Mouse (Mus musculus) left cerebral cortex, adult 18-20 months (tissue): ENCODE measurements around the gene Ugt1a7c. TPM values are rescaled to one million over a fixed set of nuclear protein-coding genes. Genes with fewer than 3 reads are reported as not detected.

Experiments used
- DNase-seq, 2 experiments: peaks; one replicate each; pipeline ENCODE4 v3.0.0; 2021 to 2022; ENCODE audit warnings: low spot score in 2 of 2, mixed read lengths in 1 of 2
- total RNA-seq, 2 experiments: library from RNA; stranded (reverse); gene quantifications; 2 replicates each; pipeline ENCODE4 v1.2.3; 2021

Ugt1a7c gene
- total RNA-seq, 2 experiments from 2014 or later = 0.21 to 0.44 TPM

DNA sequence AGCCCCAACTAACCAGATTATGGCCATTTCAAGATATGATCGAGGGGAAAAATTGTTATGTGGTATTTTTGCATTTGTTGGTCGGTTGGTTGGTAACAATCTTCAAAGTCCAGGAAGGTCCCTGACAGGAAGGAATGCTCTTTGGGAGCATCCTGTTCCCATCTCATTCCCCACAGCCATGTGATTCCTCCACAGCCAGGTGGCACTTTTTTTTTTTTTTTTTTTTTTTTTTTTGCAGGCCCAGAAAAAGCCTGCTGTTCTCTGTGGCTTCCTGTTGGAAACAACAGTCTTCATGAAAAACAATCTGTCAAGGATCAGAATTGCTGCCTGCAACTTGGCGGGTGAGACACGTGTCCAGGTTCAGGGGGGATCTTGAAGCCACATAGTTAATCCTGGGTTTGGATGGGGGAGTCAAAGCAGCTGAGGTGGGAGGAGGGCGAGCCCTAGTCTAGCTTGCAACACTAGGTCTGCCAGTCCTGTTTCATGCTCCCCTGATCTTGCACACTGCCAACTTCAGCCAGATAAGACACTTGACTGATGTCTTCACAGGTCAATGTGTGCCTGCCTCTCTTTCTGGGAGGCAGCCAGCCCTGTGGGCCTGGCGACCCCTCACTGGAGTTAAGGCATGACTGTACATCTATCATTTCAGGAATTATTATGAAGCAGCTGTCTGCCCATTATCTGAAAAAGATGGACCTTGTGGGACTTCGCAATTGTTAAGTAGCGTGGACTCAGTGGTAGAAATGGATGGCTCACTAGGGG, 164.2 kb downstream of the Ugt1a7c start:
- no peak for DNase-seq

DNA sequence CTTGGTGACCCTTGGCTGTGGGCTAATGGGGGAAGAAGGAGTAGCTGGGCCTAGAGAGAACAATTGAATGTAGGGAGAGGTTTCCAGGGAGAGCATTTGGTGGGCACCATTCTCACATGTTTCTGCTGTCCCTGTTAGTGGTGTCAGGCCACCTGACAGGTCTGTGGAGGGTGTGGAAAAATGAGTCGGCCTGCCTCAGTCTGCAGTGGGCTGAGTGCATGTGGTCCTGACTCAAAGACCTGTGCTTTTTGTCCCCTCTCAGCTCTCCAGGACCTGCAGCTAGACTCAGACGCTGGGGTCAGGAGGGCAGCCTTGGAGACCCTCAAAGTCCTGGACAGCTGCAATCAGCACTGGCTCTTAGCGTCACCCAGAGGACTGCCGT, 164.8 kb downstream of the Ugt1a7c start:
- DNase-seq = no peak

- DNase-seq = no peak
These were observed 165.3 kb downstream of the Ugt1a7c start for GRCm38 (mm10) chr1:88260114-88260513.

DNA sequence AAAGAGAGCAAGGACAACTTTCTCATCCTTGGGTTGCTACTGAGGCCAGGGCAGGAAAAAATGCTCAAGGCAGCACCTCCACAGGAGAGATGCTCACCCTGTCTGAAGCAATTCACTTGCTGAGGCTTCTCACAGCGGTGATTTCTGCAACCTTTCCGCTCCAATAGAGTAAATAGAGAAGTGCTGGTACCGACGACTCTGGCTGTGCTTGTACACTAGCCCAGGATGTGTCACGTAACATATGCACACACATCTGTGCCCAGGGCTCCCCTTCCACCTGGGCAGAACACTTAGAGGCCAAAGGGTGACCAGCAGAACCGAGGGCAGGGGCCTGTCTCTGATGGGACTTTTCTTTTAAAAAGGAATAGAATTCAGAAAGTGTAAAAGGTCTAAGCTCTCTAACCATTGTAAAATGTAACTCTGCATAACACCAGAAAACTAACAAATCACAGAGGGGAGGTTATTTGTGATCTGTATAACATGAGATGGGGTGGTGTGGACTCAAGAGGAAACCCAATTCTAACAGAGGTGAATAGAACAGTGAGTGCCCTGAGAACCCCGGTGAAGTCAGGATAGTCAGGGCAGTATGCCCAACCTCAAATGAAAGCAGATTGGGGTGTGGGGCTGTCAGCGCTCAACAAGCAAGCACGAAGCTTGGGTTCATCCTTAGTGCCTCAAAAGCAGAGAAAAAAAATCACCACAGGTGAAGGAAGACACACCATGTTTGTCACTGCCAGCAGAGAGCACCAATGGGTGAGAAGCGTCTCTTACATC, 165.9 kb downstream of the Ugt1a7c start:
- no peak for DNase-seq

DNA sequence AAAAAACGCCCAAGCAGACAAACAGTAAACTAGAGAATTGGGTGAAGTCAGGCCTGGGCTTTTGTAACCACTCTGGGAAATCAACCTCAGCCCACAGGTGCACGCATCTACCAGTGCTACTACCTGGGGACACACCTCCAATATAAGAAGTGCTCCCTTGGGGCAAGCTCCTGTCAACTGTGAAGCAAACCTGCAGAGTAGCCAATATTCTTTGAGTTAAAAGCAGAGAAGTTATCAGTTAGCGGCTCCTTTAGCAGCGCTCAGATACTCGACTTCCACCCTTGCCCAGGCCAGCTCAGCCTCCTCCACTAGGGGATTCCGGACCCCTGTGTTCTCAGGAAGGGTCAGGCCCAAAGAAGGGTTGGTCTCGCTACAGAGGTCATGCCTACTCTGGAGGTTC, 166.8 kb downstream of the Ugt1a7c start:
- no peak for DNase-seq

- no peak for DNase-seq
These were observed 167.4 kb downstream of the Ugt1a7c start for GRCm38 (mm10) chr1:88262255-88262654.

DNA sequence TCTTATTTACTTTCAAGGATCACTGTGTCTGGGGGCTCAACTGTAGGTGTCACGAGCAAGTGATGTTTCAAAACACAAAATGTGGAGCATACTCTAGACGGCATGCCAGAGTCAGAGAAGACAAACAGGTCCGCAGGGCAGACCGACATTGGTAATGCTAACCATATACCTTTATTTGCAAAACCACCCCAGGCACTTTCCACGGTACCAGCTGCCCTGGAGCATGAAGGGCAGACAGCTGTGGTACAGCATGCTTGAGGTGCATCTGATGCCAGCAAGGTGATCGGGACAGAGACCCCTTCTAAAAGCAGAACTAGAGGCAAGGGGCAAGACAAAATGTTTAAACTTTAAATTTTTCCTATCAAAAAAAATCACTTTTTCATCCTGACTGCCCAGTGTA, 168.1 kb downstream of the Ugt1a7c start:
- no peak for DNase-seq

DNA sequence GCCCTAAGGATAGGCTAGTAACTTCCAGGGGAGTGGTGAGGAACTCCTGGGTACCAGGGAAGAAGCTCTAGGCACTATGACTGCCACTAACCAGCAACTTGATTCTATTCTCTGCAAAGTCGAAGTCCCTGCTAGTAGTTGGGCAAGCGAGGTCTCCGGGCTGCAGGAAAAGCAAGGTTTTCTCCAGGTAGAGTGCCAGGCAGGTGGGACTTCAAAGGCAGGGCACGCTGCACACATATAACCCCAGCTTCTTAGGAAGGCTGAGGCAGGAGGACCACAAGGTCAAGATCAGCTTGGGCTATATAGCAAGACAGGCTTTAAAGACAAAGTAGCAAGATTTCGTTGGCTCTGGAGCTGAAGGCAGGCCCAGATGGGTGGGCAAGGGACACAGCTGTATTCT, 168.9 kb downstream of the Ugt1a7c start:
- no peak for DNase-seq

GRCm38 (mm10) chr1:88264237-88264868, 169.5 kb downstream of the Ugt1a7c start:
- no peak for DNase-seq

- DNase-seq = no peak
These were observed 170.0 kb downstream of the Ugt1a7c start for GRCm38 (mm10) chr1:88264869-88265240.

DNA sequence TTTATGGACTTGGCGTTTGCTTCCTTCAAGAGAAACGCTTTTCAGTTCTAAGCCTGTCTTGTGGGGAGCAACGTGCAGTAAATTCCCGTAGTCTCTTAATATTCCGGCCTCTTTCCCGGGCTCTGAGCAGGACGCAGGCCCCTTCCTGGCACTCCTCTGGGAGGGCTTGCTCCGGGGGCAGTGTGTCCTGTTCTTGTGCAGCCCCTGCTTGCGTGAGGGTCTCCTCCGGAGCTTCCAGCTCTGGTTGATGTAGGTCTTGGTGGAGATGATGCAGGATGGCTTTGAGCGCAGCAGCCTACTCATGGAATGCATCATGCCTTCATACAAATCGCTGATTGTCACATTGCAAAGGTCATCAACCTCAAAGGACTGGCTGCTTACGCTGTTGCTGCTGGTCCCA, 171.3 kb downstream of the Ugt1a7c start:
- DNase-seq = no peak

DNA sequence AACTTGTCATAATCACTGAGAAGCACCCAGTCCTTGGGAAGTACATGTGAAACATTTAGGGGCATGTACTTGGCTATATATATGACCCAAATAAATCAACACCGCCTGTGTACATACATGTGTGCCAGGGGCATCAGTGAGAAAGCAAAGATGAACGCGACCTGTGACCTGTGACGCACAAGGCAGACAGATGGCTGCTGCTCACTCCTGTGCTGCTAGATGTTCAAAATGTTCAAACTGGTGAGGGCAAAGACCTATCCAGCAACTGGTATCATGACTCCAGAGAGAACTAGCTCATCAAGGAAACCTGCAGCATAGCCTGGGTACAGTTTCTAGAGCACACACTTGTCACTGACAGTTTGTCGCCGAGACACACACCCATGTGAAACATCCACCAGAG, 172.6 kb downstream of the Ugt1a7c start:
- no peak for DNase-seq

GRCm38 (mm10) chr1:88268070-88268469, 173.2 kb downstream of the Ugt1a7c start:
- no peak for DNase-seq

Other genes starting within 250 kb of the Ugt1a7c start
- 10 to 100 TPM; 96.9 to 97.1 TPM for gene Dgkd, start 241.8 kb upstream of the Ugt1a7c start, total RNA-seq
- 10 to 100 TPM; 19.1 to 21.6 TPM for gene Usp40, start 86.5 kb upstream of the Ugt1a7c start, total RNA-seq
- not detected for gene Ugt1a10, start 39.7 kb upstream of the Ugt1a7c start, total RNA-seq
- not detected for gene Ugt1a9, start 24.3 kb upstream of the Ugt1a7c start, total RNA-seq
- not detected for gene Ugt1a8, start 7.2 kb upstream of the Ugt1a7c start, total RNA-seq
- gene Ugt1a6b, start 8.2 kb downstream of the Ugt1a7c start, total RNA-seq = under 1 TPM in 1 of 2 experiments, not detected in 1; 0.30 TPM
- 1 to 10 TPM; 1.4 to 2.1 TPM for gene Ugt1a6a, start 39.7 kb downstream of the Ugt1a7c start, total RNA-seq
- not detected for gene Ugt1a5, start 71.0 kb downstream of the Ugt1a7c start, total RNA-seq
- gene Ugt1a2, start 105.5 kb downstream of the Ugt1a7c start, total RNA-seq = not detected
- gene Dnajb3, start 110.7 kb downstream of the Ugt1a7c start, total RNA-seq = 1 to 10 TPM; 1.2 TPM
- not detected for gene Ugt1a1, start 116.9 kb downstream of the Ugt1a7c start, total RNA-seq
- under 1 TPM in 1 of 2 experiments, not detected in 1; 0.58 TPM for gene Mroh2a, start 131.9 kb downstream of the Ugt1a7c start, total RNA-seq
- gene Hjurp, start 182.6 kb downstream of the Ugt1a7c start, total RNA-seq = 10 to 100 TPM; 46.6 to 48.6 TPM
- gene Trpm8, start 182.6 kb downstream of the Ugt1a7c start, total RNA-seq = under 1 TPM; 0.26 to 0.30 TPM